Mouse (Mus musculus): ENCODE measurements around the gene Grik2. TPM values are rescaled to one million over a fixed set of nuclear protein-coding genes. Genes with fewer than 3 reads are reported as not detected.
"Not testable (repeated sequence)": the region's sequence is repeated elsewhere in the genome, so short reads cannot be mapped to it uniquely, and the experiment has no call there.

Grik2 gene
- polyA plus RNA-seq, 1 experiment from 2014 or later = not detected

GRCm38 (mm10) chr10:49365262-49365661 is 423.3 kb downstream of the Grik2 start:
- Histone ChIP-seq H3K4me3 (ENCODE audit: inconsistent target) (no peak overlapping the region), H3K79me2 (ENCODE audit: inconsistent target) (no peaks in the 10 kb centered on the region), H3K27ac (no peak overlapping the region), H3K36me3 (ENCODE audit: inconsistent target) (no peaks in the 10 kb centered on the region)

- no peak overlapping the region for H3K4me3 ChIP-seq (ENCODE audit: inconsistent target)
- no peaks in the 10 kb centered on the region for H3K79me2 ChIP-seq (ENCODE audit: inconsistent target)
- no peak overlapping the region for H3K27ac ChIP-seq
- H3K36me3 ChIP-seq (ENCODE audit: inconsistent target) = no peaks in the 10 kb centered on the region
Measured at GRCm38 (mm10) chr10:49322413-49322812, 466.2 kb downstream of the Grik2 start.

GRCm38 (mm10) chr10:49319880-49320279 is 468.7 kb downstream of the Grik2 start:
- WGBS (ENCODE audit: missing documents) = 89% methylated on average over 2 of the region's 2 CpGs
- no peaks in the 10 kb centered on the region for H3K36me3 ChIP-seq (ENCODE audit: inconsistent target)

GRCm38 (mm10) chr10:49256247-49256939 is 532.2 kb downstream of the Grik2 start:
- Histone ChIP-seq H3K27ac (no peak overlapping the region), H3K36me3 (ENCODE audit: inconsistent target) (no peaks in the 10 kb centered on the region), H3K4me3 (ENCODE audit: inconsistent target) (no peak overlapping the region), H3K79me2 (ENCODE audit: inconsistent target) (no peaks in the 10 kb centered on the region)
- WGBS (ENCODE audit: missing documents) = 73% methylated on average over 2 of the region's 2 CpGs

More at GRCm38 (mm10) chr10:49319880-49320279, 468.7 kb downstream of the Grik2 start:
- no peak overlapping the region for H3K27ac ChIP-seq
- H3K79me2 ChIP-seq (ENCODE audit: inconsistent target) = no peaks in the 10 kb centered on the region
- H3K4me3 ChIP-seq (ENCODE audit: inconsistent target) = no peak overlapping the region

- not testable (repeated sequence) for H3K4me3 ChIP-seq (ENCODE audit: inconsistent target); H3K27ac ChIP-seq; H3K79me2 ChIP-seq (ENCODE audit: inconsistent target); H3K36me3 ChIP-seq (ENCODE audit: inconsistent target)
- WGBS (ENCODE audit: missing documents) = 87% methylated on average over 3 of the region's 6 CpGs
Measured at GRCm38 (mm10) chr10:49237356-49237755, 551.2 kb downstream of the Grik2 start.

- H3K4me3 ChIP-seq (ENCODE audit: inconsistent target); H3K27ac ChIP-seq; H3K79me2 ChIP-seq (ENCODE audit: inconsistent target); H3K36me3 ChIP-seq (ENCODE audit: inconsistent target): not testable (repeated sequence)
Measured at GRCm38 (mm10) chr10:49236844-49237243, 551.7 kb downstream of the Grik2 start.

GRCm38 (mm10) chr10:49220096-49220495 is 568.5 kb downstream of the Grik2 start:
- no peaks in the 10 kb centered on the region for H3K36me3 ChIP-seq (ENCODE audit: inconsistent target)
- H3K79me2 ChIP-seq (ENCODE audit: inconsistent target) = no peaks in the 10 kb centered on the region
- WGBS (ENCODE audit: missing documents) = 45% methylated on average over 1 of the region's 1 CpGs
- H3K4me3 ChIP-seq (ENCODE audit: inconsistent target) = no peak overlapping the region
- no peak overlapping the region for H3K27ac ChIP-seq

GRCm38 (mm10) chr10:49219631-49220030 is 568.9 kb downstream of the Grik2 start:
- Histone ChIP-seq H3K79me2 (ENCODE audit: inconsistent target) (no peaks in the 10 kb centered on the region), H3K27ac (no peak overlapping the region), H3K4me3 (ENCODE audit: inconsistent target) (no peak overlapping the region), H3K36me3 (ENCODE audit: inconsistent target) (no peaks in the 10 kb centered on the region)
- 70% methylated on average over 3 of the region's 3 CpGs for WGBS (ENCODE audit: missing documents)

- Histone ChIP-seq H3K27ac (no peak overlapping the region), H3K4me3 (ENCODE audit: inconsistent target) (no peak overlapping the region), H3K79me2 (ENCODE audit: inconsistent target) (no peaks in the 10 kb centered on the region), H3K36me3 (ENCODE audit: inconsistent target) (no peaks in the 10 kb centered on the region)
Measured at GRCm38 (mm10) chr10:49191773-49192371, 596.7 kb downstream of the Grik2 start.

- H3K36me3 ChIP-seq (ENCODE audit: inconsistent target) = no peaks in the 10 kb centered on the region
- H3K4me3 ChIP-seq (ENCODE audit: inconsistent target) = no peak overlapping the region
- no peaks in the 10 kb centered on the region for H3K79me2 ChIP-seq (ENCODE audit: inconsistent target)
- H3K27ac ChIP-seq = no peak overlapping the region
- 80% methylated on average over 1 of the region's 1 CpGs for WGBS (ENCODE audit: missing documents)
Measured at GRCm38 (mm10) chr10:49191291-49191690, 597.3 kb downstream of the Grik2 start.

- Histone ChIP-seq H3K36me3 (ENCODE audit: inconsistent target) (no peaks in the 10 kb centered on the region), H3K27ac (no peak overlapping the region), H3K4me3 (ENCODE audit: inconsistent target) (no peak overlapping the region), H3K79me2 (ENCODE audit: inconsistent target) (no peaks in the 10 kb centered on the region)
- WGBS (ENCODE audit: missing documents) = 91% methylated on average over 4 of the region's 4 CpGs
Measured at GRCm38 (mm10) chr10:49154134-49154533, 634.4 kb downstream of the Grik2 start.

- H3K27ac ChIP-seq; H3K4me3 ChIP-seq (ENCODE audit: inconsistent target); H3K79me2 ChIP-seq (ENCODE audit: inconsistent target); H3K36me3 ChIP-seq (ENCODE audit: inconsistent target): not testable (repeated sequence)
- WGBS (ENCODE audit: missing documents) = 75% methylated on average over 4 of the region's 4 CpGs
Measured at GRCm38 (mm10) chr10:49151496-49151895, 637.1 kb downstream of the Grik2 start.

GRCm38 (mm10) chr10:49149714-49150113 is 638.9 kb downstream of the Grik2 start:
- WGBS (ENCODE audit: missing documents) = 93% methylated on average over 4 of the region's 4 CpGs
- Histone ChIP-seq H3K27ac (no peak overlapping the region), H3K36me3 (ENCODE audit: inconsistent target) (no peaks in the 10 kb centered on the region), H3K4me3 (ENCODE audit: inconsistent target) (no peak overlapping the region), H3K79me2 (ENCODE audit: inconsistent target) (no peaks in the 10 kb centered on the region)

GRCm38 (mm10) chr10:49142658-49143057 is 645.9 kb downstream of the Grik2 start:
- no peaks in the 10 kb centered on the region for H3K79me2 ChIP-seq (ENCODE audit: inconsistent target)
- H3K4me3 ChIP-seq (ENCODE audit: inconsistent target) = no peak overlapping the region
- no peak overlapping the region for H3K27ac ChIP-seq
- WGBS (ENCODE audit: missing documents) = 93% methylated on average over 3 of the region's 3 CpGs
- no peaks in the 10 kb centered on the region for H3K36me3 ChIP-seq (ENCODE audit: inconsistent target)

GRCm38 (mm10) chr10:49136816-49137215 is 651.8 kb downstream of the Grik2 start:
- no peak overlapping the region for H3K4me3 ChIP-seq (ENCODE audit: inconsistent target)
- no peak overlapping the region for H3K27ac ChIP-seq
- no peaks in the 10 kb centered on the region for H3K36me3 ChIP-seq (ENCODE audit: inconsistent target)
- H3K79me2 ChIP-seq (ENCODE audit: inconsistent target) = no peaks in the 10 kb centered on the region

- H3K27ac ChIP-seq = no peak overlapping the region
- 44% methylated on average over 1 of the region's 1 CpGs for WGBS (ENCODE audit: missing documents)
- no peak overlapping the region for H3K4me3 ChIP-seq (ENCODE audit: inconsistent target)
- no peaks in the 10 kb centered on the region for H3K36me3 ChIP-seq (ENCODE audit: inconsistent target)
- H3K79me2 ChIP-seq (ENCODE audit: inconsistent target) = no peaks in the 10 kb centered on the region
Measured at GRCm38 (mm10) chr10:49131311-49131710, 657.3 kb downstream of the Grik2 start.

All from macrophage (primary cell).